23 mouse cellular contexts compared by ENCODE assay signal in the genomic region with DNA sequence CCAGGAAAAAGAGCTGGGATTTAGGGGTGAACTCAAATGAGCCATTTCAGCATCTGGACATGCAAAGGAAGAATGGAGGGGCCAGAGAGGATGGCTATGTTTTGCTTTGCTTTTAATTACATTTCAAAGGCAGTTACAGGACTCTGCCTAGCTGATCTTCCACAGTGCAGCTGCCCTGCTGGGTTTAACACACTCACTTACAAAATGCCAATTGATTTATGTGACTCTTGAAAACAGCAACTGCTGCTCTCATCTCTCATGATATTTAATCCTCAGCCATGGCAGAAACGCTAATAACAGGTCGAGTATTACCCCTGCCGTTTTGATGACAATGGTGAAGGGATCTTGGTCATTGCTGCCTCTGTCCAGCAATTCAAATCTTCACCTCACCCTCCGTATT.
DNase-seq lines count a peak whose midpoint lies in the region; ATAC-seq and TF ChIP-seq lines count a peak whose summit lies in the region.
"Had no signal": no experiment of that assay in that cellular context is flagged by ENCODE, and none has a peak within 500 bp of the region (broad histone marks: within the 10 kb centered on the region; RNA-seq: fewer than 3 reads in every experiment).

No protein-coding gene starts in this region.

- H3ac ChIP-seq in myocyte (ENCODE audit: control insufficient read depth, insufficient read length) = no peak overlapping the region

- TF ChIP-seq POLR2A in myocyte (IDR thresholded peaks at IDR 0.05; ENCODE audit: insufficient read length, low read depth) = no peak

- peak overlapping the region; percentile 62 for H3K4me2 ChIP-seq in myocyte (ENCODE audit: low read depth)
- H3K4me2 ChIP-seq: embryonic facial prominence, embryonic 15.5 days; hindbrain, embryonic 12.5 days had no signal

- 0 out of 2 replicates have a peak, but pooled peaks have one; percentile 20 for ATAC-seq in frontal cortex, adult (ENCODE audit: low TSS enrichment)
- no peak for ATAC-seq in inflammation-experienced regulatory T-cells, adult 6 months
- ATAC-seq: CD4-positive, CD25-positive, alpha-beta regulatory T cell, adult 4 months; forebrain, embryonic 16.5 days; hindbrain, embryonic 16.5 days had no signal

- H3K4me3 ChIP-seq in myocyte = no peak overlapping the region
- H3K4me3 ChIP-seq: embryonic facial prominence, embryonic 15.5 days; erythroblast, embryonic 14.5 days; hindbrain, embryonic 12.5 days had no signal

- DNase-seq in embryo, embryonic 10.5 days (ENCODE audit: low spot score) = peak; percentile 4
- DNase-seq in embryo, embryonic 10 days (ENCODE audit: low spot score) = no peak
- no peak for DNase-seq in frontal cortex, postnatal 25 days (ENCODE audit: low spot score in 2 of 2)
- peak; percentile 10 for DNase-seq in forelimb bud, embryonic 11.5 days (ENCODE audit: low read depth, low spot score)
- DNase-seq: adrenal gland, postnatal 10 days; B cell, adult 2 months; cerebellum, adult 18-20 months; cerebellum, adult 9-11 months; cerebellum, postnatal 36 days; gastrocnemius, postnatal 36 days; heart, adult 11 months; heart, postnatal 10 days; heart, postnatal 4 days had no signal

- H3K79me2 ChIP-seq in myocyte (ENCODE audit: control insufficient read depth, insufficient read depth) = no peaks in the 10 kb centered on the region

- H3K36me3 ChIP-seq in myocyte (ENCODE audit: control insufficient read depth, insufficient read depth) = no peaks in the 10 kb centered on the region
- H3K36me3 ChIP-seq: embryonic facial prominence, embryonic 15.5 days; G1E; hindbrain, embryonic 12.5 days had no signal

- H3K27me3 ChIP-seq in myocyte (ENCODE audit: control insufficient read depth, insufficient read depth, insufficient read length) = no peaks in the 10 kb centered on the region
- H3K27me3 ChIP-seq: embryonic facial prominence, embryonic 15.5 days; hindbrain, embryonic 12.5 days had no signal

TF ChIP-seq in myocyte, 11 proteins besides CTCF, POLR2A, EP300 and RAD21:
- TF ChIP-seq MYOD1 (IDR thresholded peaks at IDR 0.05; ENCODE audit: control insufficient read depth in 1 of 3, insufficient read length in 2 of 3, low read depth in 2 of 3) = peak in 2 of 3 experiments; percentile 53 to 62
- TF ChIP-seq TCF3 (IDR thresholded peaks at IDR 0.05; ENCODE audit: insufficient read length, low read depth) = no peak

Comparison
In these comparisons a context has a peak if more than half of its experiments do, and no peak if none do; other contexts are left out.
1. DNase-seq: peak in embryo, embryonic 10.5 days (single experiment) and forelimb bud, embryonic 11.5 days (single experiment); none in embryo, embryonic 10 days (single experiment) and frontal cortex, postnatal 25 days (0 of 2).